In the genomic region with DNA sequence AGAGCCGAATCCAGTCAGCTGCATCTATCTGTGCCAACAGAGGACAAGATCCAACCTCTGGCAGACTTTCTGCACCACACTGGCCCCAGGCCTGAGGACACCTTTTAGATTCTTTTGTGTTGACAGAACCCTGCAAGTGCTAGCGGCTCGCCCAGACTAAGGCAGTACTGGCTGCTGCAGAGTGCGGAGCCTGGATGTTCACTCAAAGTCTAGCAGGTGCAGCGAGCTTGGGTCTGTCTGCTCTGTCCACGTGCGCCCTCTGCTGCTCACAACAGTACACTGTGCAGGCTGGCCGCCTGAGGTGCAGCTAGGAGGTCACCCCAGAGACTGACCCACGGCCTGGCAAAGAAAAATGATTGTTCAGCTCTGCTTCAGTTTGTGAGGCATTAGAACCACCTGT, we compare ENCODE assay signal across 8 mouse cellular contexts. TPM values are rescaled to one million over a fixed set of nuclear protein-coding genes. Genes with fewer than 3 reads are reported as not detected.
A peak's percentile ranks its signal among the peaks of the same experiment; 100 is the strongest.
DNase-seq lines count a peak whose midpoint lies in the region; ATAC-seq lines count a peak whose summit lies in the region.

No protein-coding gene starts in this region.

- H3K4me3 ChIP-seq in embryonic facial prominence, embryonic 10.5 days = no peak overlapping the region
- no peak overlapping the region for H3K4me3 ChIP-seq in kidney, embryonic 14.5 days (ENCODE audit: low read length)
- H3K4me3 ChIP-seq in liver, embryonic 12.5 days = no peak overlapping the region
- H3K4me3 ChIP-seq in stomach, embryonic 14.5 days (ENCODE audit: low read depth, low read length) = no peak overlapping the region

- peaks cover 23% of the 10 kb centered on the region for H3K4me1 ChIP-seq in embryonic facial prominence, embryonic 10.5 days
- H3K4me1 ChIP-seq in kidney, embryonic 14.5 days (ENCODE audit: control insufficient read depth, insufficient read depth, low read length) = peaks cover 4% of the 10 kb centered on the region
- H3K4me1 ChIP-seq in liver, embryonic 12.5 days = peaks cover 35% of the 10 kb centered on the region
- H3K4me1 ChIP-seq in stomach, embryonic 14.5 days (ENCODE audit: control insufficient read depth, insufficient read depth, low read length) = peaks cover 5% of the 10 kb centered on the region; the same call in 1 of the 2 replicates

- peak; percentile 54 for ATAC-seq in kidney, embryonic 14.5 days (ENCODE audit: low FRiP score, low TSS enrichment)
- peak; percentile 50 for ATAC-seq in liver, embryonic 12.5 days
- 0 out of 2 replicates have a peak, but pooled peaks have one; percentile 43 for ATAC-seq in stomach, embryonic 14.5 days (ENCODE audit: insufficient number of reproducible peaks, insufficient read depth, low FRiP score, low read depth)

- H3K27ac ChIP-seq in embryonic facial prominence, embryonic 10.5 days (replicated peaks) = no peak overlapping the region
- H3K27ac ChIP-seq in kidney, embryonic 14.5 days (ENCODE audit: low read depth, low read length) = no peak overlapping the region
- no peak overlapping the region for H3K27ac ChIP-seq in liver, embryonic 12.5 days
- H3K27ac ChIP-seq in stomach, embryonic 14.5 days (ENCODE audit: low read length) = no peak overlapping the region

- no peaks in the 10 kb centered on the region for H3K9me3 ChIP-seq in embryonic facial prominence, embryonic 10.5 days
- no peaks in the 10 kb centered on the region for H3K9me3 ChIP-seq in kidney, embryonic 14.5 days (ENCODE audit: control insufficient read depth, low read length)
- no peaks in the 10 kb centered on the region for H3K9me3 ChIP-seq in liver, embryonic 12.5 days (replicated peaks)
- no peaks in the 10 kb centered on the region for H3K9me3 ChIP-seq in stomach, embryonic 14.5 days (ENCODE audit: control insufficient read depth, low read depth, low read length)

- H3K36me3 ChIP-seq in embryonic facial prominence, embryonic 10.5 days (replicated peaks) = no peaks in the 10 kb centered on the region
- no peaks in the 10 kb centered on the region for H3K36me3 ChIP-seq in kidney, embryonic 14.5 days (ENCODE audit: control insufficient read depth, insufficient read depth, low read length)
- no peaks in the 10 kb centered on the region for H3K36me3 ChIP-seq in liver, embryonic 12.5 days
- no peaks in the 10 kb centered on the region for H3K36me3 ChIP-seq in stomach, embryonic 14.5 days (ENCODE audit: control insufficient read depth, insufficient read depth, low read length)

- no peak overlapping the region for H3K4me2 ChIP-seq in kidney, embryonic 14.5 days (replicated peaks; ENCODE audit: low read depth, low read length)
- H3K4me2 ChIP-seq in liver, embryonic 12.5 days = no peak overlapping the region
- H3K4me2 ChIP-seq in stomach, embryonic 14.5 days (replicated peaks; ENCODE audit: low read depth, low read length) = no peak overlapping the region

- H3K27me3 ChIP-seq in embryonic facial prominence, embryonic 10.5 days (replicated peaks; ENCODE audit: low read depth, poor library complexity, severe bottlenecking) = peaks cover 74% of the 10 kb centered on the region
- H3K27me3 ChIP-seq in kidney, embryonic 14.5 days (ENCODE audit: control insufficient read depth, insufficient read depth, low read length) = peaks cover 42% of the 10 kb centered on the region
- peaks cover 90% of the 10 kb centered on the region for H3K27me3 ChIP-seq in liver, embryonic 12.5 days (replicated peaks)
- peaks cover 32% of the 10 kb centered on the region for H3K27me3 ChIP-seq in stomach, embryonic 14.5 days (ENCODE audit: control insufficient read depth, insufficient read depth, low read length)

- H3K9ac ChIP-seq in kidney, embryonic 14.5 days (ENCODE audit: low read depth, low read length) = no peak overlapping the region
- no peak overlapping the region for H3K9ac ChIP-seq in liver, embryonic 12.5 days
- H3K9ac ChIP-seq in stomach, embryonic 14.5 days (replicated peaks; ENCODE audit: low read depth, low read length) = no peak overlapping the region

- 13% methylated on average over 9 of the region's 9 CpGs for WGBS in embryonic facial prominence, embryonic 10.5 days
- 9% methylated on average over 9 of the region's 9 CpGs for WGBS in kidney, embryonic 14.5 days
- WGBS in liver, embryonic 12.5 days (ENCODE audit: insufficient replicate concordance) = 12% methylated on average over 9 of the region's 9 CpGs
- WGBS in stomach, embryonic 14.5 days = 12% methylated on average over 9 of the region's 9 CpGs

- DNase-seq in B cell, adult 2 months = peak; percentile 75 to 76
- DNase-seq in adrenal gland, postnatal 14 days = peak; percentile 88
- peak; percentile 80 for DNase-seq in embryonic facial prominence, embryonic 10.5 days (ENCODE audit: low spot score)
- peak; percentile 72 for DNase-seq in heart, adult 8-10 months (ENCODE audit: low spot score)
- DNase-seq in neural tube, embryonic 10.5 days (ENCODE audit: extremely low spot score, low spot score) = peak; percentile 74

RNA-seq across cellular contexts. Expression of a gene that starts 2.1 kb away (rescaled TPM):
- 7.3 and 8.4 TPM in 2 replicates for total RNA-seq in adrenal gland, postnatal 14 days (2021)
- 3.2 and 3.4 TPM in 2 replicates for polyA plus RNA-seq in embryonic facial prominence, embryonic 10.5 days (2016; fragmentation: Nextera tagmentation; extraction: Ambion mirVana)
- 10 to 100 TPM; 26.3 to 48.9 (median 37.9) TPM for total RNA-seq in heart, adult 8-10 months (2022)
- 1.2 and 1.3 TPM in 2 replicates for polyA plus RNA-seq in kidney, embryonic 14.5 days (2014; fragmentation: Nextera tagmentation; extraction: Ambion mirVana)
- 7.4 and 7.5 TPM in 2 replicates for polyA plus RNA-seq in liver, embryonic 12.5 days (2016; fragmentation: Nextera tagmentation; extraction: Ambion mirVana)
- polyA plus RNA-seq in stomach, embryonic 14.5 days (2014; fragmentation: Nextera tagmentation; extraction: Ambion mirVana) = 5.2 and 6.4 TPM in 2 replicates

RNA-seq across cellular contexts. Expression of a gene that starts 22.8 kb away (rescaled TPM):
- not detected in 2 replicates for total RNA-seq in adrenal gland, postnatal 14 days (2021)
- not detected in 2 replicates for polyA plus RNA-seq in embryonic facial prominence, embryonic 10.5 days (2016; fragmentation: Nextera tagmentation; extraction: Ambion mirVana)
- total RNA-seq in heart, adult 8-10 months (2022) = not detected
- not detected in 2 replicates for polyA plus RNA-seq in kidney, embryonic 14.5 days (2014; fragmentation: Nextera tagmentation; extraction: Ambion mirVana)
- not detected in 2 replicates for polyA plus RNA-seq in liver, embryonic 12.5 days (2016; fragmentation: Nextera tagmentation; extraction: Ambion mirVana)
- polyA plus RNA-seq in stomach, embryonic 14.5 days (2014; fragmentation: Nextera tagmentation; extraction: Ambion mirVana) = not detected in 2 replicates

RNA-seq across cellular contexts. Expression of a gene that starts 36.9 kb away (rescaled TPM):
- 47.4 and 48.6 TPM in 2 replicates for total RNA-seq in adrenal gland, postnatal 14 days (2021)
- 67.4 and 68.0 TPM in 2 replicates for polyA plus RNA-seq in embryonic facial prominence, embryonic 10.5 days (2016; fragmentation: Nextera tagmentation; extraction: Ambion mirVana)
- total RNA-seq in heart, adult 8-10 months (2022) = 10 to 100 TPM; 45.2 to 53.5 (median 46.9) TPM
- polyA plus RNA-seq in kidney, embryonic 14.5 days (2014; fragmentation: Nextera tagmentation; extraction: Ambion mirVana) = 63.8 and 65.8 TPM in 2 replicates
- 62.9 and 64.6 TPM in 2 replicates for polyA plus RNA-seq in liver, embryonic 12.5 days (2016; fragmentation: Nextera tagmentation; extraction: Ambion mirVana)
- 66.8 and 68.2 TPM in 2 replicates for polyA plus RNA-seq in stomach, embryonic 14.5 days (2014; fragmentation: Nextera tagmentation; extraction: Ambion mirVana)

RNA-seq across cellular contexts. Expression of a gene that starts 38.1 kb away (rescaled TPM):
- not detected in 2 replicates for total RNA-seq in adrenal gland, postnatal 14 days (2021)
- not detected in 2 replicates for polyA plus RNA-seq in embryonic facial prominence, embryonic 10.5 days (2016; fragmentation: Nextera tagmentation; extraction: Ambion mirVana)
- total RNA-seq in heart, adult 8-10 months (2022) = not detected
- not detected in 2 replicates for polyA plus RNA-seq in kidney, embryonic 14.5 days (2014; fragmentation: Nextera tagmentation; extraction: Ambion mirVana)
- not detected in 2 replicates for polyA plus RNA-seq in liver, embryonic 12.5 days (2016; fragmentation: Nextera tagmentation; extraction: Ambion mirVana)
- not detected in 2 replicates for polyA plus RNA-seq in stomach, embryonic 14.5 days (2014; fragmentation: Nextera tagmentation; extraction: Ambion mirVana)

RNA-seq across cellular contexts. Expression of a gene that starts 46.6 kb away (rescaled TPM):
- total RNA-seq in adrenal gland, postnatal 14 days (2021) = not detected in 2 replicates
- polyA plus RNA-seq in embryonic facial prominence, embryonic 10.5 days (2016; fragmentation: Nextera tagmentation; extraction: Ambion mirVana) = not detected in 2 replicates
- total RNA-seq in heart, adult 8-10 months (2022) = not detected
- polyA plus RNA-seq in kidney, embryonic 14.5 days (2014; fragmentation: Nextera tagmentation; extraction: Ambion mirVana) = not detected in 2 replicates
- not detected in 2 replicates for polyA plus RNA-seq in liver, embryonic 12.5 days (2016; fragmentation: Nextera tagmentation; extraction: Ambion mirVana)
- not detected in 2 replicates for polyA plus RNA-seq in stomach, embryonic 14.5 days (2014; fragmentation: Nextera tagmentation; extraction: Ambion mirVana)
